8 mouse cellular contexts compared by ENCODE assay signal in genomic region chr11:83789259-83789658, GRCm38 (mm10). TPM values are rescaled to one million over a fixed set of nuclear protein-coding genes. Genes with fewer than 3 reads are reported as not detected.
DNase-seq lines count a peak whose midpoint lies in the region; ATAC-seq and TF ChIP-seq lines count a peak whose summit lies in the region.

No protein-coding gene starts in this region.

- WGBS in heart, embryonic 10.5 days, result 56% methylated on average over 13 of the region's 13 CpGs
- 44% methylated on average over 13 of the region's 13 CpGs for WGBS in heart, postnatal 0 days
- WGBS in forebrain, embryonic 16.5 days, result 79% methylated on average over 13 of the region's 13 CpGs

- TF ChIP-seq CTCF in heart, postnatal 0 days (IDR thresholded peaks at IDR 0.05; ENCODE audit: low read depth), result no peak

- ATAC-seq in activated CD4-positive, CD25-positive, alpha-beta regulatory T cell, adult 4 months, result peak; percentile 97
- peak; percentile 57 for ATAC-seq in heart, postnatal 0 days (ENCODE audit: insufficient read depth, low read depth)
- ATAC-seq in forebrain, embryonic 16.5 days, result no peak

- H3K27me3 ChIP-seq in heart, embryonic 10.5 days (ENCODE audit: insufficient read depth, poor library complexity, severe bottlenecking), result peaks cover 4% of the 10 kb centered on the region; the same call in 1 of the 2 replicates
- no peaks in the 10 kb centered on the region for H3K27me3 ChIP-seq in heart, postnatal 0 days (ENCODE audit: control insufficient read depth, insufficient read depth, low read length)
- 0 out of 2 replicates have a peak, but pooled peaks cover 2% of the 10 kb centered on the region for H3K27me3 ChIP-seq in forebrain, embryonic 16.5 days (replicated peaks; ENCODE audit: control insufficient read depth, insufficient read depth, low read length)

- no peaks in the 10 kb centered on the region; the same call in 1 of the 2 replicates for H3K4me1 ChIP-seq in heart, embryonic 10.5 days
- H3K4me1 ChIP-seq in heart, postnatal 0 days (ENCODE audit: control insufficient read depth, insufficient read depth), result no peaks in the 10 kb centered on the region
- no peaks in the 10 kb centered on the region for H3K4me1 ChIP-seq in forebrain, embryonic 16.5 days (replicated peaks; ENCODE audit: control insufficient read depth, insufficient read depth, low read length)

- DNase-seq in heart, adult 11 months, result peak; percentile 96
- no peak for DNase-seq in heart, embryonic 10.5 days (ENCODE audit: low spot score)
- DNase-seq in heart, postnatal 0 days (ENCODE audit: low spot score), result peak; percentile 38
- DNase-seq in lung, postnatal 4 days, result peak; percentile 66 to 70
- peak; percentile 16 to 21 for DNase-seq in thymus, postnatal 36 days
- DNase-seq in left cerebral cortex, adult 9 months (ENCODE audit: low spot score in 2 of 2), result no peak

- H3K9me3 ChIP-seq in heart, embryonic 10.5 days, result no peaks in the 10 kb centered on the region
- no peaks in the 10 kb centered on the region for H3K9me3 ChIP-seq in heart, postnatal 0 days (replicated peaks; ENCODE audit: control insufficient read depth, low read length)
- H3K9me3 ChIP-seq in forebrain, embryonic 16.5 days (ENCODE audit: control insufficient read depth, low read length), result no peaks in the 10 kb centered on the region

- H3K36me3 ChIP-seq in heart, embryonic 10.5 days, result no peaks in the 10 kb centered on the region
- no peaks in the 10 kb centered on the region for H3K36me3 ChIP-seq in heart, postnatal 0 days (replicated peaks; ENCODE audit: control insufficient read depth, insufficient read depth, low read length)
- H3K36me3 ChIP-seq in forebrain, embryonic 16.5 days (ENCODE audit: control insufficient read depth, insufficient read depth), result 0 out of 2 replicates have a peak, but pooled peaks cover 2% of the 10 kb centered on the region

- H3K4me2 ChIP-seq in heart, postnatal 0 days (ENCODE audit: low read depth, low read length), result no peak overlapping the region; the same call in 1 of the 2 replicates
- no peak overlapping the region for H3K4me2 ChIP-seq in forebrain, embryonic 16.5 days (ENCODE audit: low read length)

- H3K27ac ChIP-seq in heart, embryonic 10.5 days, result no peak overlapping the region
- H3K27ac ChIP-seq in heart, postnatal 0 days (ENCODE audit: low read depth), result no peak overlapping the region
- H3K27ac ChIP-seq in forebrain, embryonic 16.5 days (ENCODE audit: low read length), result no peak overlapping the region

- H3K9ac ChIP-seq in heart, postnatal 0 days (replicated peaks; ENCODE audit: low read depth, low read length), result no peak overlapping the region
- H3K9ac ChIP-seq in forebrain, embryonic 16.5 days (replicated peaks; ENCODE audit: low read depth, low read length), result no peak overlapping the region

- H3K4me3 ChIP-seq in heart, embryonic 10.5 days, result no peak overlapping the region
- H3K4me3 ChIP-seq in heart, postnatal 0 days (ENCODE audit: low read depth, low read length), result no peak overlapping the region
- no peak overlapping the region for H3K4me3 ChIP-seq in forebrain, embryonic 16.5 days (replicated peaks; ENCODE audit: low read length)

- no peak for TF ChIP-seq EP300 in heart, postnatal 0 days (IDR thresholded peaks at IDR 0.05; ENCODE audit: low read depth)

RNA-seq across cellular contexts. Expression of gene Heatr6, which starts 35.8 kb away (rescaled TPM):
- 16.1 and 19.9 TPM in 2 replicates for polyA plus RNA-seq in heart, embryonic 10.5 days (2016; fragmentation: Nextera tagmentation; extraction: Ambion mirVana)
- polyA plus RNA-seq in activated CD4-positive, CD25-positive, alpha-beta regulatory T cell, adult 4 months (2017; shearing (Covaris generic)), result 10 to 100 TPM; 27.8 to 28.1 TPM
- total RNA-seq in heart, postnatal 0 days (2014; rRNA removed; ENCODE audit: low replicate concordance), result 10.2 and 15.1 TPM in 2 replicates
- 8.9 and 9.6 TPM in 2 replicates for polyA plus RNA-seq in heart, postnatal 0 days (2015; fragmentation: Nextera tagmentation; extraction: Ambion mirVana)
- polyA plus RNA-seq in forebrain, embryonic 16.5 days (2015; fragmentation: Nextera tagmentation; extraction: Ambion mirVana), result 34.5 and 41.0 TPM in 2 replicates

RNA-seq across cellular contexts. Expression of gene Wfdc21, which starts 42.5 kb away (rescaled TPM):
- not detected in 2 replicates for polyA plus RNA-seq in heart, embryonic 10.5 days (2016; fragmentation: Nextera tagmentation; extraction: Ambion mirVana)
- polyA plus RNA-seq in activated CD4-positive, CD25-positive, alpha-beta regulatory T cell, adult 4 months (2017; shearing (Covaris generic)), result not detected
- not detected in 2 replicates for total RNA-seq in heart, postnatal 0 days (2014; rRNA removed; ENCODE audit: low replicate concordance)
- polyA plus RNA-seq in heart, postnatal 0 days (2015; fragmentation: Nextera tagmentation; extraction: Ambion mirVana), result 0.52 and 0.82 TPM in 2 replicates
- not detected in 2 replicates for polyA plus RNA-seq in forebrain, embryonic 16.5 days (2015; fragmentation: Nextera tagmentation; extraction: Ambion mirVana)

Comparison
In these comparisons a context has a peak if more than half of its experiments do, and no peak if none do; other contexts are left out.
1. DNase-seq: peak in heart, adult 11 months (single experiment), heart, postnatal 0 days (single experiment), lung, postnatal 4 days (2 of 2) and thymus, postnatal 36 days (2 of 2); none in heart, embryonic 10.5 days (single experiment) and left cerebral cortex, adult 9 months (0 of 2).